10 mouse cellular contexts compared by ENCODE assay signal in the genomic region with DNA sequence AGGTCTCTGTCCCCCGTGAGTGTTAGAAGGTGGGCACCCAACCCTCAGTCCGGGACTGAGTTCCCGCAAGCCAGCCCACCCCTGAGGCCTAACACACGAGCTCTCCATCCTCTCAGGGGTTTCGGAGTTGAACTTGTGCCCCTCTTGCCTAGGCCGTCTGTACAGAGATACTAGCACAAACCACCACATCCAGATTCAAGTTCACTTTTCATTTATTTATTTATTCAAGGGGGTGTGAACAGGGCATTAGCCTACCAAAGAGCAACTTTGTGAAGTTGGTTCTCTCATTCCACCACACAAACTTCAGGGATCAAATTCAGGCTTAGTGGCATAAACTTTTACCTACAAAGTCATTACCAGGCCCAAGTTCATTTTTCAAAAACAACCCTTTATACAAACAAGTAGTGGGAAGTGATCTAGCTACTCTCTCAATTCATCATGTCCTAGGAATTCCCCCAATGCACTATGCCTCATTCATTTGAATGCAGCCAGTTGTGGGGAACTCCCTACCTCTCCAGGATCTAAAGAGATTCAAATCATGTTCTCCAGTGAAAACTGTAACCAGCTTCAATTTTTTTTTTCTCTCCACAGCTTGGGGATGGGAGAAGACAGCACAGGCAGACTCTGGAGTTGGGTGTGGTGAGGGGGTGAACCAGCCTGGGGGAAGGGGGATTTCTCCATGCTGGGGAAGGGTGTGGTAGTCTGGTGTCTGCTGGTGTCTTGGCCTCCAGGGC. TPM values are rescaled to one million over a fixed set of nuclear protein-coding genes. Genes with fewer than 3 reads are reported as not detected.
"Had no signal": no experiment of that assay in that cellular context is flagged by ENCODE, and none has a peak within 500 bp of the region (broad histone marks: within the 10 kb centered on the region; RNA-seq: fewer than 3 reads in every experiment).

No protein-coding gene starts in this region.

RNA-seq across cellular contexts. Expression of a gene that starts 4.2 kb away (rescaled TPM):
- total RNA-seq: layer of hippocampus, postnatal 10 days; left cerebral cortex, postnatal 36 days; megakaryocyte progenitor cell, adult 5-6 weeks had no signal
- polyA plus RNA-seq: limb, embryonic 12.5 days; lung, postnatal 0 days; midbrain, embryonic 10.5 days; midbrain, embryonic 14.5 days; neural tube, embryonic 12.5 days; stomach, embryonic 14.5 days had no signal

RNA-seq across cellular contexts. Expression of a gene that starts 8.4 kb away (rescaled TPM):
- total RNA-seq: left cerebral cortex, postnatal 36 days; megakaryocyte progenitor cell, adult 5-6 weeks had no signal
- polyA plus RNA-seq: lung, adult 2 months; midbrain, embryonic 10.5 days; stomach, embryonic 14.5 days had no signal

RNA-seq across cellular contexts. Expression of a gene that starts 18.0 kb away (rescaled TPM):
- polyA plus RNA-seq: midbrain, embryonic 10.5 days had no signal
